Mouse (Mus musculus) thymus, postnatal 14 days (tissue): ENCODE results near the gene Fam122c.
A peak's percentile ranks its signal among the peaks of the same experiment; 100 is the strongest.
"Not testable (repeated sequence)": the region's sequence is repeated elsewhere in the genome, so short reads cannot be mapped to it uniquely, and the experiment has no call there.

Experiments used
- DNase-seq: peaks from one replicate; pipeline ENCODE4 v3.0.0; 2021

The Fam122c gene

GRCm38 (mm10) chrX:53273124-53273523, at the start of gene Fam122c:
Gene Fam122c, plus strand, starts transcription at chrX:53273424.
- no peak for DNase-seq

GRCm38 (mm10) chrX:53224353-53224944, 48.8 kb upstream of the Fam122c start:
- DNase-seq: no peak

- DNase-seq: no peak
Observed at GRCm38 (mm10) chrX:53231965-53232364, 41.3 kb upstream of the Fam122c start.

GRCm38 (mm10) chrX:53233689-53234088, 39.5 kb upstream of the Fam122c start:
- no peak for DNase-seq

- no peak for DNase-seq
Observed at GRCm38 (mm10) chrX:53236404-53236803, 36.8 kb upstream of the Fam122c start.

GRCm38 (mm10) chrX:53237971-53238370, 35.3 kb upstream of the Fam122c start:
- peak; percentile 7 for DNase-seq

- no peak for DNase-seq
Observed at GRCm38 (mm10) chrX:53240011-53240410, 33.2 kb upstream of the Fam122c start, which contains the start of gene Plac1. Gene Plac1, minus strand, starts transcription at chrX:53240111.

GRCm38 (mm10) chrX:53255195-53255594, 18.0 kb upstream of the Fam122c start:
- no peak for DNase-seq

GRCm38 (mm10) chrX:53266186-53266585, 7.0 kb upstream of the Fam122c start:
- DNase-seq: no peak

- peak; percentile 37 for DNase-seq
Observed at GRCm38 (mm10) chrX:53268856-53269255, 4.4 kb upstream of the Fam122c start.

GRCm38 (mm10) chrX:53269289-53270062, 3.7 kb upstream of the Fam122c start, which contains the start of gene Fam122b:
Gene Fam122b, minus strand, starts transcription at chrX:53269805.
- peak; percentile 91 for DNase-seq

- no peak for DNase-seq
Observed at GRCm38 (mm10) chrX:53270063-53270432, 3.2 kb upstream of the Fam122c start.

GRCm38 (mm10) chrX:53271628-53272027, 1.6 kb upstream of the Fam122c start:
- DNase-seq: not testable (repeated sequence)

GRCm38 (mm10) chrX:53287924-53288323, 14.7 kb downstream of the Fam122c start:
- DNase-seq: no peak

- no peak for DNase-seq
Observed at GRCm38 (mm10) chrX:53320564-53320963, 47.3 kb downstream of the Fam122c start.

GRCm38 (mm10) chrX:53321111-53321510, 47.9 kb downstream of the Fam122c start:
- no peak for DNase-seq

- no peak for DNase-seq
Observed at GRCm38 (mm10) chrX:53330396-53330795, 57.2 kb downstream of the Fam122c start.

- no peak for DNase-seq
Observed at GRCm38 (mm10) chrX:53337355-53337754, 64.1 kb downstream of the Fam122c start.

GRCm38 (mm10) chrX:53341531-53341930, 68.3 kb downstream of the Fam122c start:
- peak; percentile 67 for DNase-seq

GRCm38 (mm10) chrX:53348374-53348773, 75.2 kb downstream of the Fam122c start:
- DNase-seq: no peak

GRCm38 (mm10) chrX:53364668-53365383, 91.6 kb downstream of the Fam122c start:
- no peak for DNase-seq

GRCm38 (mm10) chrX:53369534-53370365, 96.5 kb downstream of the Fam122c start:
- DNase-seq: peak; percentile 47

- peak; percentile 96 for DNase-seq
Observed at GRCm38 (mm10) chrX:53370366-53370740, 97.1 kb downstream of the Fam122c start, which contains the start of gene Mospd1. Gene Mospd1, minus strand, starts transcription at chrX:53370502.
